Comparison of ENCODE assay signal across 9 mouse cellular contexts in genomic region chr1:40680868-40681698, GRCm38 (mm10). TPM values are rescaled to one million over a fixed set of nuclear protein-coding genes. Genes with fewer than 3 reads are reported as not detected.
DNase-seq lines count a peak whose midpoint lies in the region; ATAC-seq and TF ChIP-seq lines count a peak whose summit lies in the region.
"Had no signal": no experiment of that assay in that cellular context is flagged by ENCODE, and none has a peak within 500 bp of the region (broad histone marks: within the 10 kb centered on the region; RNA-seq: fewer than 3 reads in every experiment).

No protein-coding gene starts in this region.

- H3K4me1 ChIP-seq in erythroblast, embryonic 14.5 days (ENCODE audit: control insufficient read depth), result peaks cover 3% of the 10 kb centered on the region
- peaks cover 14% of the 10 kb centered on the region for H3K4me1 ChIP-seq in heart, embryonic 10.5 days
- H3K4me1 ChIP-seq in liver, embryonic 11.5 days (replicated peaks; ENCODE audit: control insufficient read depth, insufficient read depth, low read length), result 0 out of 2 replicates have a peak, but pooled peaks cover 2% of the 10 kb centered on the region
- H3K4me1 ChIP-seq in thymus, adult 2 months (replicated peaks; ENCODE audit: control insufficient read depth, insufficient read depth, low read length), result peaks cover 14% of the 10 kb centered on the region

- H3K36me3 ChIP-seq in erythroblast, embryonic 14.5 days (ENCODE audit: control insufficient read depth), result no peaks in the 10 kb centered on the region
- H3K36me3 ChIP-seq in heart, embryonic 10.5 days, result no peaks in the 10 kb centered on the region
- no peaks in the 10 kb centered on the region for H3K36me3 ChIP-seq in liver, embryonic 11.5 days (ENCODE audit: control insufficient read depth, insufficient read depth, low read length)
- H3K36me3 ChIP-seq in thymus, adult 2 months (ENCODE audit: control insufficient read depth, insufficient read depth, low read length), result no peaks in the 10 kb centered on the region

- TF ChIP-seq CTCF in thymus, adult 2 months (IDR thresholded peaks at IDR 0.05; ENCODE audit: borderline replicate concordance, control insufficient read depth, extremely low read depth, insufficient read depth, low read length, poor library complexity), result no peak

- peak overlapping the region; percentile 33; the same call in 1 of the 2 replicates for H3K27ac ChIP-seq in heart, embryonic 10.5 days
- H3K27ac ChIP-seq in liver, embryonic 11.5 days (ENCODE audit: low read depth, low read length), result no peak overlapping the region
- H3K27ac ChIP-seq in thymus, adult 2 months (ENCODE audit: control insufficient read depth, insufficient read depth, low read length), result no peak overlapping the region

- peak overlapping the region; percentile 78 for H3K4me2 ChIP-seq in liver, embryonic 11.5 days

- no peak for ATAC-seq in erythroblast, adult 5-6 weeks (replicated peaks; ENCODE audit: low FRiP score, poor library complexity, severe bottlenecking)
- ATAC-seq in liver, embryonic 11.5 days (replicated peaks; ENCODE audit: low FRiP score), result peak; percentile 60
- ATAC-seq in monocyte, adult 5-6 weeks (replicated peaks; ENCODE audit: insufficient number of reproducible peaks, low FRiP score, low TSS enrichment, poor library complexity, severe bottlenecking), result 0 out of 2 replicates have a peak, but pooled peaks have one; percentile 14

- under 1% methylated on average over 82 of the region's 90 CpGs for WGBS in heart, embryonic 10.5 days
- under 1% methylated on average over 75 of the region's 90 CpGs for WGBS in liver, embryonic 11.5 days
- under 1% methylated on average over 72 of the region's 90 CpGs for WGBS in thymus, adult 2 months

- H3K4me3 ChIP-seq in erythroblast, embryonic 14.5 days (replicated peaks), result peak overlapping the region; percentile 38
- peak overlapping the region; percentile 75 for H3K4me3 ChIP-seq in heart, embryonic 10.5 days
- peak overlapping the region; percentile 53 for H3K4me3 ChIP-seq in liver, embryonic 11.5 days (ENCODE audit: low read depth, low read length)
- peak overlapping the region; percentile 57 for H3K4me3 ChIP-seq in thymus, adult 2 months (ENCODE audit: control insufficient read depth, insufficient read depth, low read length)

- no peaks in the 10 kb centered on the region; the same call in 1 of the 2 replicates for H3K9me3 ChIP-seq in erythroblast, embryonic 14.5 days (ENCODE audit: control insufficient read depth, low read length)
- no peaks in the 10 kb centered on the region for H3K9me3 ChIP-seq in heart, embryonic 10.5 days
- H3K9me3 ChIP-seq in liver, embryonic 11.5 days (ENCODE audit: control insufficient read depth, low read length), result no peaks in the 10 kb centered on the region

- H3K9ac ChIP-seq in liver, embryonic 11.5 days (ENCODE audit: low read depth, low read length), result no peak overlapping the region

- H3K27me3 ChIP-seq in erythroblast, embryonic 14.5 days (ENCODE audit: control insufficient read depth), result peaks cover 59% of the 10 kb centered on the region
- peaks cover 76% of the 10 kb centered on the region for H3K27me3 ChIP-seq in heart, embryonic 10.5 days (ENCODE audit: insufficient read depth, poor library complexity, severe bottlenecking)
- peaks cover 51% of the 10 kb centered on the region for H3K27me3 ChIP-seq in liver, embryonic 11.5 days (replicated peaks; ENCODE audit: control insufficient read depth, insufficient read depth, low read length)
- peaks cover 13% of the 10 kb centered on the region; the same call in 1 of the 2 replicates for H3K27me3 ChIP-seq in thymus, adult 2 months (ENCODE audit: control insufficient read depth, insufficient read depth, low read length)

- peak; percentile 56 for DNase-seq in embryo, embryonic 10.5 days (ENCODE audit: low spot score)
- no peak for DNase-seq in heart, embryonic 10.5 days (ENCODE audit: low spot score)
- DNase-seq in kidney, adult 9 months, result peak; percentile 67
- peak; percentile 38 for DNase-seq in liver, embryonic 11.5 days (ENCODE audit: low spot score)
- peak; percentile 31 for DNase-seq in thymus, adult 2 months

- TF ChIP-seq POLR2A in thymus, adult 2 months (IDR thresholded peaks at IDR 0.05; ENCODE audit: control insufficient read depth, extremely low read depth, insufficient read depth, low read length, poor library complexity), result no peak

RNA-seq across cellular contexts. Expression of gene Slc9a2, which starts 0.7 kb away (rescaled TPM):
- not detected in 2 replicates for polyA plus RNA-seq in erythroblast, embryonic 14.5 days (2012)
- not detected in 2 replicates for total RNA-seq in erythroblast, adult 5-6 weeks (2015; ENCODE audit: low replicate concordance)
- total RNA-seq in erythroblast, adult 5-6 weeks (2017; ENCODE audit: low replicate concordance), result not detected in 2 replicates
- 0.06 TPM in 1 of 2 replicates, not detected in the other for polyA plus RNA-seq in heart, embryonic 10.5 days (2016; fragmentation: Nextera tagmentation; extraction: Ambion mirVana)
- not detected in 2 replicates for polyA plus RNA-seq in liver, embryonic 11.5 days (2014; fragmentation: Nextera tagmentation; extraction: Ambion mirVana)
- total RNA-seq in monocyte, adult 5-6 weeks (2017), result 0.87 to 1.1 TPM (median 0.96 TPM) in 3 replicates
- 7.0 and 7.8 TPM in 2 replicates for polyA plus RNA-seq in thymus, adult 2 months (2012; rRNA removed)
- total RNA-seq: MEL had no signal
